10 mouse cellular contexts compared by ENCODE assay signal in genomic region chr6:87737921-87738626, GRCm38 (mm10). TPM values are rescaled to one million over a fixed set of nuclear protein-coding genes. Genes with fewer than 3 reads are reported as not detected.
DNase-seq lines count a peak whose midpoint lies in the region; ATAC-seq and TF ChIP-seq lines count a peak whose summit lies in the region.
"Had no signal": no experiment of that assay in that cellular context is flagged by ENCODE, and none has a peak within 500 bp of the region (broad histone marks: within the 10 kb centered on the region; RNA-seq: fewer than 3 reads in every experiment).

No protein-coding gene starts in this region.

- WGBS in heart, embryonic 13.5 days = 59% methylated on average over 4 of the region's 4 CpGs
- WGBS in liver, embryonic 12.5 days (ENCODE audit: insufficient replicate concordance) = 66% methylated on average over 4 of the region's 4 CpGs

- no peak for DNase-seq in heart, postnatal 10 days
- peak; percentile 33 to 69 for DNase-seq in spleen, postnatal 4 days (ENCODE audit: low spot score in 2 of 2)
- no peak for DNase-seq in spleen, adult 18-20 months
- no peak for DNase-seq in gastrocnemius, adult 2 months
- no peak for DNase-seq in ovary, postnatal 36 days (ENCODE audit: low spot score)
- DNase-seq: heart, postnatal 4 days; lung, postnatal 10 days had no signal

- H3K9me3 ChIP-seq in heart, embryonic 13.5 days = no peaks in the 10 kb centered on the region
- H3K9me3 ChIP-seq in liver, embryonic 12.5 days (replicated peaks) = no peaks in the 10 kb centered on the region

- intact Hi-C loops in heart, postnatal 10 days (cut with DNase I) = no loop called here
- intact Hi-C loops in gastrocnemius, adult 2 months (cut with DNase I) = no loop called here

- no peak for TF ChIP-seq CTCF in gastrocnemius, adult 2 months (IDR thresholded peaks at IDR 0.05)

- H3K9ac ChIP-seq in heart, embryonic 13.5 days = peak overlapping the region; percentile 38; the same call in 1 of the 2 replicates
- H3K9ac ChIP-seq in liver, embryonic 12.5 days = no peak overlapping the region

- ATAC-seq in heart, embryonic 13.5 days (ENCODE audit: extremely low read depth, insufficient number of reproducible peaks, low FRiP score, low TSS enrichment) = no peak
- ATAC-seq in liver, embryonic 12.5 days = no peak
- ATAC-seq in granulocyte monocyte progenitor cell, adult 5-6 weeks (replicated peaks; ENCODE audit: poor library complexity, severe bottlenecking) = no peak

- H3K4me1 ChIP-seq in heart, embryonic 13.5 days = peaks cover 42% of the 10 kb centered on the region
- peaks cover 65% of the 10 kb centered on the region for H3K4me1 ChIP-seq in liver, embryonic 12.5 days

- no peak overlapping the region for H3K4me3 ChIP-seq in heart, embryonic 13.5 days
- no peak overlapping the region for H3K4me3 ChIP-seq in liver, embryonic 12.5 days
- H3K4me3 ChIP-seq in gastrocnemius, adult 2 months = no peak overlapping the region

- peaks cover 34% of the 10 kb centered on the region for H3K27me3 ChIP-seq in heart, embryonic 13.5 days (replicated peaks)
- H3K27me3 ChIP-seq in liver, embryonic 12.5 days (replicated peaks) = peaks cover 43% of the 10 kb centered on the region

- no peaks in the 10 kb centered on the region for H3K36me3 ChIP-seq in heart, embryonic 13.5 days
- H3K36me3 ChIP-seq in liver, embryonic 12.5 days = no peaks in the 10 kb centered on the region

- no peak overlapping the region for H3K4me2 ChIP-seq in heart, embryonic 13.5 days
- H3K4me2 ChIP-seq in liver, embryonic 12.5 days = no peak overlapping the region

- no peak overlapping the region for H3K27ac ChIP-seq in heart, embryonic 13.5 days (replicated peaks)
- H3K27ac ChIP-seq in liver, embryonic 12.5 days = 0 out of 2 replicates have a peak overlapping the region, but pooled peaks have one; percentile 15
- no peak overlapping the region for H3K27ac ChIP-seq in gastrocnemius, adult 2 months

RNA-seq across cellular contexts. Expression of gene Efcc1, which starts 7.4 kb away (rescaled TPM):
- polyA plus RNA-seq in heart, embryonic 13.5 days (2015; fragmentation: Nextera tagmentation; extraction: Ambion mirVana) = 0.43 and 0.52 TPM in 2 replicates
- total RNA-seq in heart, postnatal 10 days (2021) = 1 to 10 TPM; 2.8 to 3.0 TPM
- 0.51 and 0.63 TPM in 2 replicates for polyA plus RNA-seq in liver, embryonic 12.5 days (2016; fragmentation: Nextera tagmentation; extraction: Ambion mirVana)
- total RNA-seq in gastrocnemius, adult 2 months (2021) = under 1 TPM; 0.70 to 0.82 TPM
- 0.11 and 1.3 TPM in 2 replicates for total RNA-seq in granulocyte monocyte progenitor cell, adult 5-6 weeks (2014; fragmentation: Nextera tagmentation)
- total RNA-seq in granulocyte monocyte progenitor cell, adult 5-6 weeks (2017) = 1.5 and 4.8 TPM in 2 replicates

RNA-seq across cellular contexts. Expression of gene Gp9, which starts 39.8 kb away (rescaled TPM):
- polyA plus RNA-seq in heart, embryonic 13.5 days (2015; fragmentation: Nextera tagmentation; extraction: Ambion mirVana) = 5.1 and 7.2 TPM in 2 replicates
- 1 to 10 TPM in 1 of 2 experiments, under 1 TPM in 1; 0.72 to 1.3 TPM for total RNA-seq in heart, postnatal 10 days (2021)
- 40.9 and 44.2 TPM in 2 replicates for polyA plus RNA-seq in liver, embryonic 12.5 days (2016; fragmentation: Nextera tagmentation; extraction: Ambion mirVana)
- not detected for total RNA-seq in gastrocnemius, adult 2 months (2021)
- total RNA-seq in granulocyte monocyte progenitor cell, adult 5-6 weeks (2014; fragmentation: Nextera tagmentation) = 0.88 TPM in 1 of 2 replicates, not detected in the other
- total RNA-seq in granulocyte monocyte progenitor cell, adult 5-6 weeks (2017) = 0.30 TPM in 1 of 2 replicates, not detected in the other

Comparison
In these comparisons a context has a peak if more than half of its experiments do, and no peak if none do; other contexts are left out.
1. DNase-seq: peak in spleen, postnatal 4 days (2 of 2); none in heart, postnatal 10 days (0 of 2), spleen, adult 18-20 months (0 of 2), gastrocnemius, adult 2 months (single experiment) and ovary, postnatal 36 days (single experiment).